Mouse (Mus musculus): Measurements from ENCODE around the gene Gpr65.

Gene Gpr65

DNA sequence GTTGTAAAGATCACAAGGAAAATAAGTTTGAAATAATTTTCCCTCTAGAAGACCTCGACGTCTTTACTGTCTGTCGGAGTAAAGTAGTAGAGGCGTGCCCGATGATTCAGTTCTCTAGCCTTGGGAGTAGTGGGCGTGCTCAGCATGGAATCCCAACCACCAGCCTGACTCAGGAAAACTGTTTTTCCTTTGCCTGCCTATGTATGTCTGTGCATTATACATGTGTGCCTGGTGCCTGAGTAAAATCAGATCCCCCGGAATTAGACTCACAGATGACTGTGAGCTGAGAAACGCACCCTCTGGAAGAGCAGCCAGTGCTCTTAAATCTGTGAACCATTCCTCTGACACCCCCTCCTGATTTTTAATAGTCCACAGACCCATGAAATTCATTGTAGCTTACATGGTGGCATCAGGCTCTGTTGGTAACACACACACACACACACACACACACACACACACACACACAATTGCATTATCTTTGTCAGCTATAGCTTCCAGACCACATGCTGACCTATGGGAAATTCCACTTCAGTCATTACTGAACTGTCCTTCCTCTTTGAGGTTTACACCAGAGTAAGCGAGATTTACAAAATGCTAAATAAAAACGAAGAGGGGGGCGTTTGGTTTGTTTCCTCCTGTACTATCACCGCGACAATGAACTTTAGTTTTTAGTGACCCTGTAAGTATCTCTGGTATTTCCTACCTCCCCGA, 14.5 kb downstream of the Gpr65 start:
- DNase-seq (ENCODE audit: low spot score in 2 of 2), result no peak

DNA sequence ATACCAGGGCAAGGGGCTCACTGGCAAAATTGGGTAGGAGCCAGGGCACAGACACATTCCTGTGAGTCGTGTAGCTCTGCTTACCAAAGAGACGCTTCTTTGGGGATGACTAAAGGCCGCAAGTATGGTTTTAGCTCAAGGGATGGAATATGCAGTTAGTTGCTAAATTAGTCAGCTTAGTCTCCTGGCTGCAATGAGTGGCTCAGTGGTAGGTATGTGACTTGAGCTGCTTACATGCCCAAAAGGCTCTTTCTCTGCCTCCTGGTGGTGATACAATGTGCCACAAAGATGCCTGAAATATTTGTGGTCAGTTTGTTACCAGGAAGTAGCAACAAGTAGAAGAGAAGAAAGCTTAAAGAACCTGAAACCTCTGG, 15.0 kb downstream of the Gpr65 start:
- no peak for DNase-seq (ENCODE audit: low spot score in 2 of 2)

DNA sequence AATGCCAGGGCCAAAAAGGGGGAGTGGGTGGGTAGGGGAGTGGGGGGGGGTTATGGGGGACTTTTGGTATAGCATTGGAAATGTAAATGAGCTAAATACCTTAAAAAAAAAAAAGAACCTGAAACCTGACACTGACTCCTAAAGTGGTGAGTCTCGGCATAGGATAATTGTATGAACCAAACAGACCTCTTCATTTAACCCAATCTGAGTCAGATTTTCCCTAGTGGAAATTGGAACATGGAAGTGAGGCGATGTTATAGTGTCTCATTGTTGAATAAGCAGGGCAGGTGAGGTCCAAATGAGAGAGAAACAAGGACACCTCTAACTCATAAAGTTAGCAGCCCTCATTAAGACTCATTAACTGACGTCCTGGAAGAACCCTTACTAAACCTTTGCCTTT, 16.0 kb downstream of the Gpr65 start:
- no peak for DNase-seq (ENCODE audit: low spot score in 2 of 2)

DNA sequence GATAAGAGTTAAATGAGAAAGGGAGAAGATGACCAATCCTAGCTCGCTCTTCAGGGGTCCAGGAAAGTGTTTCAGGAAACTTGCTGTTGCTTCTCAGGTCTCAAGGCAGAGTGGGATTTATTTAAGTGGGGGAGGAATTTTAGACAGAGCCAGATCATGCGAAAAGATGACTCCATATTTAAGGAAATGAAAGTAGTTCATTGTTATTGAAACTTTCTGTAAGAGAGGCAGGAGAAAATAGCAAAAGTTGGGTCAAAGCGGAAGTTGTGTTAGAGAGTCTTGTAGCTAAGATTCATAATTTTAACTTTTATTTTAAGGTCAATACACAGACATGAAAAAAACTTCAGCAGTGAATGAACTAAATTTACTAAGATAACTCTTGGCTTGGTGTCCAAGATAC, 22.0 kb downstream of the Gpr65 start:
- no peak for DNase-seq (ENCODE audit: low spot score in 2 of 2)

DNA sequence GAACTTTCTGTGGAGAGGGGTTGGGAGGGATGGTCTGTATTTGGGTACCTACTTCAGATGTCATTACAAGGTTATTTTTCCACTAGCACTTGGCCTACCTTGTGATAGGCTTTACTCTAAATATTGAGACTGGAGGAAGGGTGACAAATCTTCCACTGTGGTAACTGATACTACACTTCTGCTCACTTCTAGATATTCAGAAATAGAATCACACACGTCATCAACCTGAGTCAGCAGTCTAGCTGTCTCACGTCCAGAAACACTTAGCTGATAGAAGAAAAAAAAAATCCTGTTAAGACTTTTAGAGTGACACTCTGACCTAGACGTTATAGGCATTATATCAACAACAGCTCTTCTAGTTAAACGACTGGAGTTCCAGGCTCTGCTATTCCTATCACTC, 23.8 kb downstream of the Gpr65 start:
- no peak for DNase-seq (ENCODE audit: low spot score in 2 of 2)

DNA sequence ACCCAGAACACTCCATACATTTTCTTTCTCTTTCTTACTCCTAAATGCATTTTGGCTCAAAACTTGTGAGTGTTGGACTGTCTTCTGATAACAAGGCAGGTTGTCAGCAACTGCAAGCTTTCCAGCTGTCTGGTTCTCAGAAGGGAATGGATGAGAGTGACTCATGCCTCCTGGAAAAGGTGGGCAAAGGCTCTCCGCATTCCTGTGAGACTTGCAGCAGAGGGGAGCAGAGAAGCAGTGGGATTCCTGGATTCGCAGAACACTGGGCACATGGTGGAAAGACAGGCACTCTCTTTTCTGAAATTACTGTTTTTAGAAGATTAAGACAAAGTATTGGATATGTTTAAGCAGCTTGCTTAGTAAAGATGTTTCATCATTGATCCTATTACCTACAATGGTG, 25.8 kb downstream of the Gpr65 start:
- DNase-seq (ENCODE audit: low spot score in 2 of 2), result no peak

DNA sequence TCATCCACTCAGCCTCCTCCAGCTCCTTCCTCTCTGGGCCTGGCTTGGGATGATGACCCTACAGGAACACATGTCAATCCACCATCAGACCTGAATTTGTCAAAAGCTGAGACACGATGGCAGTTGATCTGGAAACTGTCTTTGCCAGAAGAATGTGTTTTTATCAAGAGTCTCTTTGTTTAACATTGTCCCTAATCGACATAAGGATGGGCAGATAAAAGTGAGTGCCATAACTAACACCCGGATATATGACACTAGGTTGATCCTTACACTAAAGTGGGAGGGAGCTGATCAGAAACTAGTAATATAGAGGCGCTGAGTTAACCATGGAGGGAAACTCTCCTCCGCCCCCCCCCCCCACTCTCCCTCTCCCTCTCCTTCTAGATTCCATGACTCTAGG, 33.5 kb downstream of the Gpr65 start:
- DNase-seq (ENCODE audit: low spot score in 2 of 2), result no peak

DNA sequence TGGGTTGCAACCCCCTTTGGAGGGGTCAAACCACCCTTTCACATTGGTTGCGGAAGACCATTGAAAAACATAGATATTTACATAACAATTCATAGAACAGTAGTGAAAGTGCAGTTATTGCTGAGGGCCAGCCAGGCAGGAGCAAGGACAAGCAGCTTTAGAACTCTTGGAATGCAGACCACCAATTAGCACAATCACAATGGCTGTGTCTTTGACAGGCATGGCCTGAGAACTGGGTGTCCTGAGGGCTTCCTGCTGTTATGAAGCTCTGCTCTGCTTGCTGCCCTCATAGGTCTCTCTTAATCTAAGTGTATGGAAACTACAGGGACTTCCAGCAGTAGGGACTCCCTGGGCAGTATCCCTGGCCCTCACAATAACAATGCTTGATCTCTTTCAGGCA, 34.6 kb downstream of the Gpr65 start:
- DNase-seq (ENCODE audit: low spot score in 2 of 2), result no peak

DNA sequence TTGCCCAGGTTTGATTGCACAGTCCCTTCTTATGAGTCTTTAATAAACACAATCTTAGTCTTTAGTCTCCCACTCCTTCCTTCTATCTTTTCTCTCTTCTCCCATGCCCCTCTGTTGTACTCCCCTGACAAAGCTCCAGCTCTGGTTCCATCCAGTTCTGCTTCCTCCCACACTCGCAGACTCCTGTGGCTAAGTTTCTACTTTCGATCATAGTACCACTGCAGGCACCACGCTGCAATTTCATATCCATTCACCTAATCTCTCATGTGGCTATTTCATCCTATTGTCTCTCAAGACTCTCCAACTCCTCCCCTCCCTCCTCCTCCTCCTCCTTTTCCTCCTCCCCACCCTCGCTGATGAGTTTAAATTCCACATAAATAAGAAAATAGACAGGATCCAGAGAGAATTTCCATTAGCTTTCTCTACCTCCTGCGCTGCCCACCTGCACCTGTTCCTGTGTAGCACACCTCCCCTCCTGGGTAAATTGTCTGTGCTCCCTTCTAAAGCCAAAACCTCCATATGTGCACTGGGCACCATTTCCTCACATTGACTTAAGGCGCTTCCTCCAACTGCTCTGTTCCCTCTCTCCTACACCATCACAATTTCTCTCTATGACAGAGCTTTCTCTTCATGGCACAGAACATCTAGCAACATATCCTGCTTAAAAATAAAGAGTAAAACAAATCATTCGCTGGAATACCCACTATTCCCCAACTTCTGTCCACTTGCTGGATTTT, 38.9 kb downstream of the Gpr65 start:
- DNase-seq (ENCODE audit: low spot score in 2 of 2), result no peak

DNA sequence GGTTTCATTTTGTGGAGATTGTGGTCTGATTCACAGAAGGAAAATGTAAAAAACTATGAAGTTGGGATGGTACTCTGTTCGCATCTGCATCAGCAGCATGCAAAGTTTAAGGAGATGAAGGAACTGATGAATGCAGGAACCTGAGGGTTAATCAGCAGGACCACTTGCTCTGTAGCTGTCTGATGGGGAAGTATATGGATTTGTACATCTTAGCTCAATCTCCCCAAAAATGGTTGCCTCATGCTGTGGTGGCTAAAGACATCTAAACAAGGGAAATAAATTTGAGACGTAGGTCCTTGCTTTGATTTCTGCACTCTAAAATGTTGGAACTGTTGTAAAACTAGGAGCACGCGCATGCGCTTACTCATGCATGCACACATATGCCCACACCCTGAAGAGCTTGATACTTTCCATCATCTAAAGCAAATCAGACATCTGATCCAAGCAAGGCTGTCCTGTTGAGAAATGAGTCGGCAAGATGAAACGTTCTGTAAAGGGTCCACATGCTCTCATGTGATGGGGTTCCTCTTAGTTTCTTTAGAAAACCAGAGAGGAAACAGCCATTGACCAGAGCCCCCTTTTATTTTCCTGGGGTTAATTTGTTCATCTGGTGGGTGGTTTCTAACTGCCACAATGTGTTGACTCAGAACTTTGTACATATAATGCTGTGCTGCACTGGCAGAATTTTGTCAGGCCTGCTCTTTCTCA, 43.1 kb downstream of the Gpr65 start:
- DNase-seq (ENCODE audit: low spot score in 2 of 2), result no peak

DNA sequence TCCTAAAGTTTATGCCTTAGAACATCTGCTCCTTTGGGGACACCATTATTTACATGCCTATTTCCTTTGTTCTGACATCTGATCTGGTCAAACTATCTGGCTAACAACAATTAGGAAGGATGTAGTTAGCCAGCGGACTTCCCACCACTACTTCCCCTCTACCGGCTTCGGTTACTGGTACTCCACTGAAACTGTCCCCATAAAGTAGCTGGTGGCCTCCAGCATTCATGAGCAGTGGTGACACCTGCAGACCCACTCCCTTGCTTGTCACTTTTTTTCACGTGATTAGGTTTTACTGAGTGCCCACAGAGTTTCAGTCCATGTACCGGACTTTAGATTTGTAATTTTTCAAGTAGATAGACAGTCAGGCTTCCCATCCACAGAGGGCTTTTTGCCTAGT, 47.5 kb downstream of the Gpr65 start:
- no peak for DNase-seq (ENCODE audit: low spot score in 2 of 2)

DNA sequence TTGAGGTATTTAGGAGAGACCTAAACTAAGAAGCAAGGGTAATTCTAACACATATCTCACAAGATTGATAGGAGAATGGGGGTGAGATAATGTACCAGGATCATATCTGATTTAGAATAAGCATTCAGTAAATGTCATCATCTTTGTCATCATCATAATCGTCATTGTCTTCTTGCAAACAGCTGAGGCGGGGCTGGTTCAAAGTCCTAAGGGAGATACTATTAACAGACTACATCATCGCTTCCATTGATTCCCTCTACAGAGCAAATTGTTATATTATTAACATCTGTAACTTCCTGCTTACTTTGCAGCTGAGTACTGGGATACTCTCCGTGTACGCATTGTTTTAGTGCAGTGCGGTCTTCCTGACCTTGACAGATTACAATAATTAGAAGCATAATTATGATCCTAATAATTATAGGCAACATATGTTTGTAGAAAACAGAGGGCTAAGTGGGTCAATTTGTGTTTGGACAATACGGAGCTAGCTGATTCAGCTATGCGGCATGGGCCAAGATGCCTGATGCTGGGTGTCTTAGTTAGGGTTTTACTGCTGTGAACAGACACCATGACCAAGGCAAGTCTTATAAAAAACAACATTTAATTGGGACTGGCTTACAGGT, 49.4 kb downstream of the Gpr65 start:
- no peak for DNase-seq (ENCODE audit: low spot score in 2 of 2)

DNA sequence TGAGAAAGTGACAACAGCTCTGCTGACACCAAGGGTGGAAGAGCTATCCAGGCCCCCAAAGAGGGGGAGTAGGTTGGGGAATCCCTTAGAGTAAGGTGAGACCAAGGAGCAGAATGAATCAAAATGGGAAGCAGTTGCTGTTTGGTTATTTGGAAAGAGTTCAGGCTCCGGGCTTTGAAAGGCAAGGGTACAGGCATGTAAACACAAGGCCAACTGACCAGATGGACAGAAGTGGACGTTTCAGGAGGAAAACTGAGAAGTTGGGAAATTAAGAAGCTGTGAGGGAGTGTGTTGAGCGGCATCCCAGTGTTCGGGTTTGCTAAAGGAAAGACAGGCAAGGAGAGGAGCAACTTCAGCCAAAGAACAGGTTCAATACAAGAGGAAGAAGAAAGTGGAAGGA, 54.0 kb downstream of the Gpr65 start:
- DNase-seq (ENCODE audit: low spot score in 2 of 2), result no peak

DNA sequence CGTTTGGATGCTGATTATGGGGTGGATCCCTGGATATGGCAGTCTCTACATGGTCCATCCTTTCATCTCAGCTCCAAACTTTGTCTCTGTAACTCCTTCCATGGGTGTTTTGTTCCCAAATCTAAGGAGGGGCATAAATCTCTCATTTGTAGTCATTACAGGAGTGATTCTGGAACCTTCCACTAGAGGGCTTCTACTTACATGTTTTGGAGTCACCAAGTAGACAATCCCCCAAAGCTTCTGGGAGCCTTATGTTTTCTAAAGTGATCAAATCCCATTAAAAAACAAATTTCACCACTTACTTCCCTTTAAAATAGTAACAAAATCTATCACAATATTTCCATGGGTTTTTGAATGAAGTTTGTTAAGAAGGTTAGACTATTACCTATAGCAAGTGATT, 55.7 kb downstream of the Gpr65 start:
- peak in 1 of 2 experiments; percentile 12 for DNase-seq (ENCODE audit: low spot score in 2 of 2)
